Mouse (Mus musculus): Measurements from ENCODE around the gene Akna. TPM values are rescaled to one million over a fixed set of nuclear protein-coding genes. Genes with fewer than 3 reads are reported as not detected.
A peak's percentile ranks its signal among the peaks of the same experiment; 100 is the strongest.

Gene Akna
- polyA plus RNA-seq (2015; fragmentation: Nextera tagmentation; extraction: Ambion mirVana) = 7.4 and 8.3 TPM in 2 replicates

DNA sequence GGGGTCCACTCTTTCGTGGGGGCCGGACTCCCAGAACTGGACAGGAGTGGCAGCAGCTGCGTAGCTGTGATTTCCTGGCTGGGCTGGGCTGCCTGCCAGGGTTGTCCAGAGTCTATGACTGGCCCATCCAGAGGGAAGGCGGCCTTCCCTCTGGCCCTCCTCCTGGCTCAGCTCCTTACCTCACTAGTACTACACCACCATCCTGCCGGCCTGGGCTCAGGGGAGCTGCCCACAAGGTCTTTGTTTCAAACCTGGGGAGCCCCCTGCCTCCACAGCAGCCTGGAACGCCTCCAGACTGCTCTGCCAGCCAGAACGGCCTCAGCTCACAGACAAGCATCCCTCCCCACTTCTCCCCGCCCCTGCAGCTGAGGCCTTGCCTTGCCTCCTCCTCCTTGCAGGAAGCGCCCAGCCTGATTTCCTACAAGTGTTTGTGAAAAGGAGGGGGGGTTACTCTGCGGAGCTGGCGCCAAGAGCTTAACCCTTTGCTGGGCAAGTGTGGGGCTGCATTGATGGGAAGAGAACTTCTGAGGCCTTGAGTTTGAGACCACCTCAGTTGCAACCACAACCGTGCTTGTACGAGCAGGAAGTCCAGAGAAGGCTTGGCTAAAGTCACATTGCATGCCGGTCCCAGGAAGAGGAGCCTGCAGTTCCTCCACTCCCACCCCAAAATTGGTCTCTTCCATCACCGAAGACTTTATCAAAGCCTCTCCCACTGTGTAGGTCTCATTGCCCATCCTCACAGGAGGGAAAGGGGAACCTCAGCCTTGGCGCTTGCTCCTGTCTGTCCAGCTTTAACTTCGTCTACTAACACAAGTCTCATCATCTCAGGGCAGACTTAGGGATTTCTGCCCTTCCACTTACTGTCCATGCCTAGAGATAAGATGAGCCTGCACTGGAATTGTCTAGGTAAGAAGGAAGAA lies at the start of gene Akna:
Akna (minus strand) TSS at position 315 of the 920 bp plus-strand sequence.
- Histone ChIP-seq H3K27me3 (peaks cover 3% of the 10 kb centered on the region; the same call in 1 of the 2 replicates), H3K27ac (peak within 1 kb of the TSS; percentile 94), H3K9me3 (replicated peaks) (no peaks in the 10 kb centered on the region), H3K4me3 (replicated peaks) (peak within 1 kb of the TSS; percentile 45), H3K4me1 (peaks cover 72% of the 10 kb centered on the region), H3K36me3 (no peaks in the 10 kb centered on the region), H3K9ac (peak within 1 kb of the TSS; percentile 48), H3K4me2 (peak within 1 kb of the TSS; percentile 60)
- 8% methylated on average over 17 of the region's 17 CpGs for WGBS
- ATAC-seq (replicated peaks; ENCODE audit: low FRiP score) = peak; percentile 86

DNA sequence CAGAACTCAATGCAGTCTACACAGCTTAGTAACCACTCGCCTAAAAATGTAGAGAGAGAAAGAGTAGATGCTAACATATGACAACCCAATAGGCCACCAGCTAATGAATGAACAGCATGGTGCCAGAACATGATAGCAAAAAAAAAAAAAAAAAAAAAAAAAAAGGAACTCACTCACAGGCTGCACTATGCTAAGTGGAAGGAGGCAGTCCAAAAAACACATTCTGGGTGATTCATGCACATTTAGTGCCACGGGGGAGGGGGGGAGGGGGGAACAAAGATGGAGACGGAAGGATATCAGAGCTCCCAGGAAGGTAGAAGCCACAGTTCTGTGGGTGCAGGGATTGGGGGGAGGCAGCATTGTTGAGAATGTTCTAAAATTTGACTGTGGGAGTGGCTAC lies 49.4 kb upstream of the Akna start:
- Histone ChIP-seq H3K27ac (no peak overlapping the region), H3K9ac (no peak overlapping the region), H3K27me3 (no peaks in the 10 kb centered on the region), H3K4me1 (no peaks in the 10 kb centered on the region), H3K4me3 (replicated peaks) (no peak overlapping the region), H3K4me2 (no peak overlapping the region), H3K9me3 (replicated peaks) (no peaks in the 10 kb centered on the region), H3K36me3 (peaks cover 9% of the 10 kb centered on the region)
- no peak for ATAC-seq (replicated peaks; ENCODE audit: low FRiP score)
- WGBS = 64% methylated on average over 3 of the region's 3 CpGs

- H3K4me3 ChIP-seq (replicated peaks) = no peak overlapping the region
- no peaks in the 10 kb centered on the region for H3K9me3 ChIP-seq (replicated peaks)
- no peak overlapping the region for H3K27ac ChIP-seq
- peaks cover 13% of the 10 kb centered on the region for H3K36me3 ChIP-seq
- H3K9ac ChIP-seq = no peak overlapping the region
- 88% methylated on average over 5 of the region's 5 CpGs for WGBS
- H3K27me3 ChIP-seq = no peaks in the 10 kb centered on the region
- H3K4me1 ChIP-seq = no peaks in the 10 kb centered on the region
- no peak for ATAC-seq (replicated peaks; ENCODE audit: low FRiP score)
- H3K4me2 ChIP-seq = no peak overlapping the region
Measured at GRCm38 (mm10) chr4:63450551-63450950, 47.4 kb upstream of the Akna start.

DNA sequence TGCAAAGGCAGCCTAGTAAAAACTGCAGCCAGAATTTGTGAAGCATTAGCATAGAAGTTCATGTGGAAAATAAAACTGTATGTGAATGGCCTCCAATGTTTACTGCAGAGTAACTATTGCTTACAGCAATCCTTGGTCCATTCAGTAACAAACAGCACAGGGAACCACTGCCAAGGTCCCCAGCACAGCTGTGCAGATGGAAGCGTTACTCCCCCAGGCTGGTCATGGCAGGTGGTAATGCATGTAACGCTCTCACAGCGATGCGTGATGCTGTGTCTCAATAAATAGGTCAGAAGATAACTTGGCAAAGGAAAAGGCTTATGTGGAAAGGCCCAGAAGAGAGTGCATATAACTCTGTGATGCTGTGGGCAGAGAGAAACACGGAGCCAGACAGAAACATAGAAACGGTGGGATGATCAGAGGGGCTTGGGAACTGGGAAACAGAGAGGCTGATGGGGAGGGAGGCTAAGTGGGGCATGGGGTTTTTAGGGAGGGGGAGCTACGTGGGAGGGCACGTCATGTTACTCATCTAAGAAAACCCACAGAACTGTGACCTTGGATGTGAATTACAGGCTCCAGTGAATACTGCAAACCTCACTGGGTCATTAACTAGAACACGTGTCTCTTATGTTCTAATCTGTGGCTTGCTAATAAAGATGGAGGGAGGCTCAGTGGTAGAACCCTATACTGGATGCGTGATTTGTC lies 41.4 kb upstream of the Akna start:
- ATAC-seq (replicated peaks; ENCODE audit: low FRiP score) = peak; percentile 84
- 51% methylated on average over 10 of the region's 10 CpGs for WGBS
- peak overlapping the region; percentile 56 for H3K27ac ChIP-seq

GRCm38 (mm10) chr4:63443101-63443500 lies 39.9 kb upstream of the Akna start:
- Histone ChIP-seq H3K27me3 (no peaks in the 10 kb centered on the region), H3K4me3 (replicated peaks) (no peak overlapping the region), H3K4me2 (no peak overlapping the region), H3K9ac (no peak overlapping the region), H3K27ac (no peak overlapping the region), H3K9me3 (replicated peaks) (no peaks in the 10 kb centered on the region), H3K4me1 (peaks cover 16% of the 10 kb centered on the region; the same call in 1 of the 2 replicates), H3K36me3 (0 out of 2 replicates have a peak, but pooled peaks cover 4% of the 10 kb centered on the region)
- 82% methylated on average over 2 of the region's 2 CpGs for WGBS
- ATAC-seq (replicated peaks; ENCODE audit: low FRiP score) = no peak

More for the DNA sequence above, 41.4 kb upstream of the Akna start:
- no peak overlapping the region for H3K4me2 ChIP-seq
- H3K9me3 ChIP-seq (replicated peaks) = no peaks in the 10 kb centered on the region
- H3K4me3 ChIP-seq (replicated peaks) = no peak overlapping the region
- H3K36me3 ChIP-seq = peaks cover 11% of the 10 kb centered on the region
- H3K4me1 ChIP-seq = peaks cover 14% of the 10 kb centered on the region; the same call in 1 of the 2 replicates
- no peaks in the 10 kb centered on the region for H3K27me3 ChIP-seq
- no peak overlapping the region for H3K9ac ChIP-seq

DNA sequence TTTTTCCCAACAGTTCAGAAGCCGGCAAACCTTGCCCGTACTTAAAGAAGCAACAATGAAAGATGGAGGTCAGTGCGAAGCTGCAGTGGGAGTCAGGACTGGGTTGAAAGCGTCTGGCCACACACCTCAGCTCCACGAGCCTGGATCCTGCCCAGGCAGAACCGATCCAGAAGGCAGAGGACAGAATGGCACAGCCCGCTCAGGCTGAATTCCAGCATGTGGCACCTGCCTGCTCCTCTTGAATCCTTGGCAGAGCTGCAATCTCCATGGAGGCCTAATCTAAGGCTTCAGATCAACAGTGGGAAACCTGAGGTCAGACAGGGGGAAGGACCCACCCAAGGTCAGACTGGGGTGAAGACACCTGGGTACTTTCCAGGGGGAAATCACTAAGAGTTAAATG lies 38.5 kb upstream of the Akna start:
- WGBS = 92% methylated on average over 7 of the region's 7 CpGs
- Histone ChIP-seq H3K4me3 (replicated peaks) (no peak overlapping the region), H3K4me2 (no peak overlapping the region), H3K9ac (no peak overlapping the region), H3K36me3 (0 out of 2 replicates have a peak, but pooled peaks cover 3% of the 10 kb centered on the region), H3K9me3 (replicated peaks) (no peaks in the 10 kb centered on the region), H3K27ac (no peak overlapping the region), H3K4me1 (peaks cover 27% of the 10 kb centered on the region), H3K27me3 (no peaks in the 10 kb centered on the region)
- ATAC-seq (replicated peaks; ENCODE audit: low FRiP score) = no peak

GRCm38 (mm10) chr4:63440262-63440661 lies 37.1 kb upstream of the Akna start:
- Histone ChIP-seq H3K27ac (peak overlapping the region; percentile 7; the same call in 1 of the 2 replicates), H3K4me3 (replicated peaks) (no peak overlapping the region), H3K27me3 (no peaks in the 10 kb centered on the region), H3K4me1 (peaks cover 27% of the 10 kb centered on the region), H3K9ac (no peak overlapping the region), H3K36me3 (no peaks in the 10 kb centered on the region), H3K9me3 (replicated peaks) (no peaks in the 10 kb centered on the region), H3K4me2 (no peak overlapping the region)
- 42% methylated on average over 7 of the region's 7 CpGs for WGBS
- ATAC-seq (replicated peaks; ENCODE audit: low FRiP score) = no peak; the same call in 1 of the 2 replicates

DNA sequence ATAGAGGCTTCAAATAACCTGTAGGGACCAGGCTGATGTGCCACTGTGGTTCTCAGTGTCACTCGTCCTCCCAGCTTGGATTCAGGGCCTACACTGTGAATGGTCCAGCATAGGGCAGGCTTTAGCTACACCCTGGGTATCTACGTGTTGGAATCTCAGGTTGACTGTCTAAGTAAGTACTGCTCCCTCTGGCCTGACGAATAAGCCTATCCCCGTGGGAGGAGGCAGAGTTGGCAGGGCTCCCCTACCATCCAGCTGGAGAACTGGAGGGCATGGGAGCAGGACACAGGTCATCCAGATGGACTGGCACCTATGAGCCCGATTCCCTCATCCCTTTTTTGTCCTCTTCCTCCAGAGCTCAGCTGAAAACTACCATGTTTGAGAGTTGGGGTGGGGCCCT lies 34.8 kb upstream of the Akna start:
- Histone ChIP-seq H3K4me1 (peaks cover 20% of the 10 kb centered on the region), H3K27me3 (no peaks in the 10 kb centered on the region), H3K9me3 (replicated peaks) (no peaks in the 10 kb centered on the region), H3K4me2 (no peak overlapping the region), H3K9ac (no peak overlapping the region), H3K27ac (peak overlapping the region; percentile 45; the same call in 1 of the 2 replicates), H3K4me3 (replicated peaks) (no peak overlapping the region), H3K36me3 (no peaks in the 10 kb centered on the region)
- ATAC-seq (replicated peaks; ENCODE audit: low FRiP score) = no peak
- 77% methylated on average over 5 of the region's 5 CpGs for WGBS

DNA sequence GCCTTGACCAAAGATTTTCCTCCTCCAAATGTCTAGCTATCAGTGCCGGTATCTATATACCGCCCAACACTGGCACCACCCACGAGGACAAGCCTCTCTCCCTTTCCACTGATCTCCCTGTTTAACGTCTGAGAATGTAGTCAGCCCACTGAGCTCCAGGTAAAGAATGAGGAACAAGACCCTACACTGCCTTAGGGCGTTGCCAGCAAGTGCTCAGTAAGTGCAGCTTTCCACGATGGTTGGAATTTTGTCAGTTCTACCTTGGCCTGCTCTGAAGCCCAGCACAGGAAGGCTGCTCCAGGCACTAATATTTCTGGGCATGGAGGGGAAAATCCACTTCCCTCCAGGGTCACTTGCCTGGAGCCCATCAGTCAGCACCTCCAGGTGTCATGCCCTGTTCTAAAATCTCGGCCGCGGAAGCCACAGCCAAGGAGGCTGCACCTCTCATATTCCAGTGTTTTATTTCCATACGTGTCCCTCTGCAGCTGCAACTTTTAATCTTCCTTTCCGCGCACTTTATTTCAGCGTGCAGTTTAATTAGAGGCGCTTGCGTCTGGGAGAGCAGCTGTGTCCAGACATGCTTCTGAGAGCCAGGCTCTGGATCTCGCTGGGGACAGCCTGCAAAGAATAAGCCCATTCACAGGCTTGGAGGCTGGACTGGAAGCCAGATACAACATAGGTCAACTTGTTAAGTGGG lies 34.1 kb upstream of the Akna start:
- no peak for ATAC-seq (replicated peaks; ENCODE audit: low FRiP score)
- Histone ChIP-seq H3K4me1 (peaks cover 20% of the 10 kb centered on the region), H3K27me3 (no peaks in the 10 kb centered on the region), H3K9me3 (replicated peaks) (no peaks in the 10 kb centered on the region), H3K27ac (peak overlapping the region; percentile 45), H3K9ac (no peak overlapping the region), H3K4me2 (no peak overlapping the region), H3K4me3 (replicated peaks) (no peak overlapping the region), H3K36me3 (0 out of 2 replicates have a peak, but pooled peaks cover 2% of the 10 kb centered on the region)
- 60% methylated on average over 16 of the region's 16 CpGs for WGBS

DNA sequence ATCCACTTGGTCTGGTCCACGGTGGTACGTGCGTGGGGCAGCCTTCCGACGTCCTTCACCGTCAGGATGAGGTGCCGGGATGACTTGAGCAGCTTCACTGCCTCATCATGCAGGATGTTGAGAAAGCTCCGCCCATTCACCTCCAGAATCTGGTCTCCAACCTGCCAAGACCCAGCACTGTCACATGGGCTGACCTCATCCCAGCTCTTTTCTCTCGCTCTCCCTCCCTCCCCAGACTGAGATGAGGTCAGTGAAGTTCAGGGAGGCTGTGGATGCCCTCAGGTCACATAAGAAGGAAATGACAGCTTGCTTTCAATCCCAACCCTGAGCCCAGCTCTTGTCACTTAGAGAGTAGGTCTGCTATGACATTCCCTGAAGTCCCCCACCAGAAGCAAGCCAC lies 32.2 kb upstream of the Akna start:
- 72% methylated on average over 9 of the region's 9 CpGs for WGBS

GRCm38 (mm10) chr4:63431098-63431497 lies 27.9 kb upstream of the Akna start:
- Histone ChIP-seq H3K36me3 (peaks cover 9% of the 10 kb centered on the region; the same call in 1 of the 2 replicates), H3K9me3 (replicated peaks) (no peaks in the 10 kb centered on the region), H3K4me2 (no peak overlapping the region), H3K4me1 (peaks cover 10% of the 10 kb centered on the region), H3K27me3 (no peaks in the 10 kb centered on the region), H3K27ac (no peak overlapping the region), H3K9ac (no peak overlapping the region), H3K4me3 (replicated peaks) (no peak overlapping the region)
- 66% methylated on average over 5 of the region's 5 CpGs for WGBS
- ATAC-seq (replicated peaks; ENCODE audit: low FRiP score) = no peak

More for the DNA sequence above, 32.2 kb upstream of the Akna start:
- H3K9me3 ChIP-seq (replicated peaks) = no peaks in the 10 kb centered on the region
- no peak overlapping the region for H3K4me2 ChIP-seq
- no peak overlapping the region for H3K27ac ChIP-seq
- no peaks in the 10 kb centered on the region for H3K27me3 ChIP-seq
- no peak overlapping the region for H3K4me3 ChIP-seq (replicated peaks)
- no peak overlapping the region for H3K9ac ChIP-seq
- ATAC-seq (replicated peaks; ENCODE audit: low FRiP score) = no peak
- H3K4me1 ChIP-seq = peaks cover 20% of the 10 kb centered on the region
- H3K36me3 ChIP-seq = peaks cover 9% of the 10 kb centered on the region; the same call in 1 of the 2 replicates
